Mouse (Mus musculus) NIH3T3 (cell line): Measurements from ENCODE around the gene Fstl5.
"Not testable (repeated sequence)": the region's sequence is repeated elsewhere in the genome, so short reads cannot be mapped to it uniquely, and the experiment has no call there.

Source experiments
- DNase-seq: peaks from one replicate; pipeline ENCODE4 v3.0.0-alpha.2; 2012; ENCODE audit warnings: low read depth

Gene Fstl5

DNA sequence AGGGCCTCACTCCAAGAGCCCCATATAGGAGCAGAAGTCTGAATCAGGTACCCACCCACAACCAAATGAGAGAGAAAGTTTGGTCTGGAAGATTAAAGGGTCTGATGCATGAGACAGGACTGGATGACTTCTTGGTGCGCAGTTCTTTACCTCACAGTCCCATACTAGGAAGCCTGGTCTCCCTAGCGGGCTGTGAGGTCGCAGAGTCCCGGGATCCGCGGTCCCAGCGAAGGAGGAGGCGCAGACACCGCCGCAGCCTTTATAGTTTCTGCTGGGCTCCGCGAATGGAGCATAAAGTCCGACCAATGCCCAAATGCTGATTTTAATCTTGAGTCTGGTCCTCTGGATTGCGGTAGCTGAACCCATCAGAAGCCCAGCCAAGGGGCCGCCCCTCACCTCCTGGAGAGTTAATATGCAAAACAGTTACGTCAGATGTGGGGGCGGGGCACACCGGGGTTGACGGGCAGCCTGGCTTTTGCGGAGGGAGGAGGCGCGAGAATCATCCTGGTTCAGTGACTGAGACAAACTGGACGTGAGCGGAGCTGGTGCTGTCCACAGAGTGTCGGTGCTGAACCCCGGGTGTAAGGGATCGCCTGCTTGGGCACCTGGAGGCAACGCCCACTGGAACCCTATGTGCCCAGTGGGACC lies at the start of gene Fstl5:
Gene Fstl5, plus strand, starts transcription at position 211 of the 648 bp plus-strand sequence.
- DNase-seq: peak; percentile 46

- DNase-seq: no peak
Measured at GRCm38 (mm10) chr3:76025523-76025922, 48.5 kb upstream of the Fstl5 start.

DNA sequence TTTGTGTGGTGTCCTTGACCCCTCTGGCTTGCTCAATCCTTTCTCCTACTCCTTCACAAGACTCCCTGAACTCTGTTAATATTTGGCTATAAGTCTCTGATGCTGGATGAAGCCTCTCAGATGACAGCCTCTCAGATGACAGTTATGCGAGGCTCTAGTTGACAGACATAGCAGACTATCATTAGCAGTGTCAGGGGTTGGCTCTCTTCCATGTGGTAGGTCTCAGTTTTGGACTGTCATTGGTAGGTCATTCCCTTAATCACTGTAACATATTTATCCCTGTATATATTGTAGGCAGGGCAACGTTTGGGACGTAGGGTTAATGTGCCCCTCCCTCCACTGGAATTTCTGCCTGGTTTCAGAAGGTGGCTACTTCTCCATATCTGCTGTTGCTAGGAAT lies 22.9 kb upstream of the Fstl5 start:
- no peak for DNase-seq

GRCm38 (mm10) chr3:76061996-76062395 lies 12.1 kb upstream of the Fstl5 start:
- DNase-seq: no peak

- DNase-seq: peak; percentile 88
Measured at GRCm38 (mm10) chr3:76067920-76068319, 6.2 kb upstream of the Fstl5 start.

DNA sequence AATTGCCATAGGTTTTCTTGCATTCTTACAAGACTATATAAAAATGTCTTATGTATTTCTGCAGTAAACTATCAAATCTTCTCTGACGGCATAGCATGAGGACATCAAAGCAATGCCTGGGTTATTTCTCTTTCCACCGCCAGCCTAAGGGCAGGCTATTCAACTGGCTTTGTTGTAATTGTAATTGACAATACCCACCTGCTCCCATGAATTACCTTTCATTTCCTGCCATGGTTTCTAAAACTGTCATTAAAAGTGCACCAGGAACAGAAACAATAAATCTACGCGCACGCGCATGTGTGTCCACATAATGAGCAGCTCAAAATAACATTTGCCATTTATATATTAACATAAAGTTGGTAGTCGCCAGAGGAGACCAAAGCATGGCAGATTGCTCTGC lies 1.2 kb upstream of the Fstl5 start:
- no peak for DNase-seq

DNA sequence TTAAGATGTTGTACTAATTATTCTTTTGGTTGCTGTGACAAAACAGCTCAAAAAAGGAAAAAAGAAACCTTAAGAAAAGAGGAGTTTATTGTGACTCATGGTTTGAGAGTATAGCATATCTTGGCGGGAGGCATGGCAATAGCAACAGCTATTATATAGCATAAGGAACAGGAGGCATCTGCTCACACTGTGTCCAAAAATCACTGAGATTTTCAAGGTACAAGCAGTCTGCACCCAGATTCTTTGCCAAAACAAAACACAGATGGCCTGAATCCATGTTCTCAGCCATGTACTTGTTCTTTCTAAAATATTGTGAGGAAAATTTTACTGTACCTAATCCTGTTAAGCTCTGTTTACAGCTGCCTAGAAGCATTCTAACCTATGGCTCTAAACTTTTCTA lies 66.4 kb downstream of the Fstl5 start:
- no peak for DNase-seq

DNA sequence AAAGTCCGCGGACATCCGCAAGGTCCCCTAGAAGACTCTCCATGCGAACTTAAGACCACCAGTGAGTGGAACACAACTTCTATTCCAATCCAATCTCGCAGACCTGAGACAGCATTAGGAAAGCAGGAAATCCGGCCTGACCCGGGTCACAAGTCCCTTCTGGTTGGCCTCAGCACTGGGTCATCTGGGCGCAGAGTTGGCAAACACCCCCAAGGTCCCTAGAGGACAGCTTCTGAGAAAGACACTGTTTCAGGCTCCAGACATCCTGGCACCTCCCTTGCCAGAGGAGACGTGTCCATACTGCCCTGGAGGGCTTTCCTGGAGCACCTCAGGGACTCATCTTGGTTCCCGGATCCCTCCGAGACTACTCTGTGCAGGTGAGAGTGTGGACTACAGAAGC lies 73.8 kb downstream of the Fstl5 start:
- no peak for DNase-seq

DNA sequence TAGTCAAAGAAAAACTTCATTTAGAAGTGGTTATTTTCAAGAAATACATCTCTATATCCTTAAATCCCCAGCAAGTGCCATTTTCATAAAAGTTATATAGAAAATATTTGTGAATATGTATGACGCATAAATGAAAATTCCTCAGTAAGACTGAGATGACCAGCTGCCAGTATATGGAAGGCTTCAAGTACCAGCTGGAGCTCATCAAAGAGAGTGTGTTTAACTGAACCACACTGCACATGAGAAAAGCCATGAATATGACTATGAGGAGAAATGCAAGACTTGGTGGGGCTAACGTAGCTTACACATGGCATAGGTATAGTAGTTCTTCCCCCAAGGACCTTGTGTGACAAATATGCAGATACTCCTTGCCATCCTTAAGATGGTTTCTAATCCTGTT lies 164.8 kb downstream of the Fstl5 start:
- DNase-seq: no peak

GRCm38 (mm10) chr3:76251385-76251784 lies 177.3 kb downstream of the Fstl5 start:
- no peak for DNase-seq

DNA sequence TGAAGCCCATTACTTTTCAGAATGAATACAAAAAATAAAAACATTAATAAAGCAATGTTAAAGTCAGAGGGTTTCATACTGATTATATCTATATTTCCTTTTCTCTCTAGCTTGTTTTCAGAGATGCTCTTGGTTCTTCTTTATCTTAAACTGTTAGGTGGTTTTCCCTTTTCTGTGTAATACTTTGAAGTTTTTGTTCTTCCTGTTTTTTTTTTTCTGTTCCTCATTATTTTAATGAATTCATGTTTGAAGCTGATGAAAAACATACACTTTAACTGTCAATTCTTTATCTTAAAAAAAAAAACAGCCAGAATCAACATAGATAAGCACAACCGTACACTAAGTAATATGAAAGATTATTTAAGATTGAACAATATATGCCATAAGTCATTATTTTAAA lies 218.9 kb downstream of the Fstl5 start:
- DNase-seq: no peak

GRCm38 (mm10) chr3:76294394-76294793 lies 220.3 kb downstream of the Fstl5 start:
- no peak for DNase-seq

DNA sequence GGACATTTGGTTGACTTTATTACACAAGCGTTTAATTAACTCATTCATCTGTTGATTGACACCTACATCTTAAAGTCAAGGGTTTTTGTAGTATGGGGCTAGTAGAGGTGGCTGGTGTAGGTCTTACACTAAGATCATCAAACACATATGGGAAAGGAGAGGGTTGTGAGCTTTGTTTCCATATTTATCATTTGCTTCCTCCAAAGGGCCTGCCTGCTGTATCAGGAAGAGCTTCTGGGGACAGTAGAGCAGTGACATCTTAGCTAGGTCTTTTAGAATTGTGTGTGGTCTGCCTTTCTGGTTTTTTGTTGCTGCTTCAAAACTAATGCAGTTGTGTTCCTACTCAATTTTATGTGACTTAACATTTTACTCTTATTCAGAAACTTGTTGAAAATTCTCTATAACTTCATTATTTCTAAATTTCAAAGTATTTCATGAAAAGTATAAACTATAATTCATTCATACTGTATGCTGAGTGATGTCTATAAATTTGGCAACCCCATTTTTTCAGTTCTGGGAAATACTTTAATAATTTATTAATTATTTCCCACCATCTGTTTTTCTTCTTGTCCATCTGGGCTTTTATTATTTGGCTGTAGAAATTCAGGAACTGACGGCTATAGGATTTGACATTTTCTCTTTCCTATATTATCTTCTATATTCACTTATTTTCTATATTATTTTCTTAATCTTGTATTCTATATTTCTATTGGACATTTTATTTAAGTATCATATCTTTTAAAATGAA lies 227.1 kb downstream of the Fstl5 start:
- no peak for DNase-seq

DNA sequence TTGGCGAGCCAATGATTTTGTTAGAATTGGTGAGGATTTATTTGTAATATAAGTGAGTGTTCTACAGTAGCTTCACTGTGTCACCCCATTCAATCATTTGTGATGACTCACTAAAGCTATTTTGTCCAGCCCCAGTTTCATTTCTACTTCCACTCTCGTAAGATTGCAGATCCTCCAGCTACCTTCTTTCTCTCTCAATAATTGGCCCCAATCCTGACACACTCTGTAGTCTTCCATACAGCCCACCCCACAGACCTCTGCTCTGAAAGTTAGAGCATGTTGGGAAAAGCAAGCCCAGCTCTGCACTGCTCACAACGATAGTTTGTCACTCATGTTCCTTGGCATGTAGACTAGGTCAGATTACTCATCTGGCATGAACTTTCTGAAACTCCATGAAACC lies 242.9 kb downstream of the Fstl5 start:
- no peak for DNase-seq

DNA sequence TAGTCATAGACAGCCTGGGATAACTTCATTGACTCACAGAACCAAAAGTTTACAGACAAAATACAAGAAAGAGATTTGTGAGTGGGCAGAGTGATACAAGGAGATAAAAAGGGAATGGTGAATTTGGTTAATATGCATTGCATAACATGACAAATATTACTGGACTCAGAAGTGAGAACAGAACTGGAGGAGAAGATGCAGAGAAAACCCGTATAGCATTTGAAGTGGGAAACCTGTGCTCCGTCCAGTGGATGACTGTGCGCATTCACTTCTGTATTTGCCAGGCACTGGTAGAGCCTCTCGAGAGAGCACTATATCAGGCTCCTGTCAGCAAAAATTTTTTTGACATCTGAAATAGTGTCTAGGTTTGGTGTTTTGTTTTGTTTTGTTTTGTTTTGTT lies 245.5 kb downstream of the Fstl5 start:
- no peak for DNase-seq

- DNase-seq: no peak
Measured at GRCm38 (mm10) chr3:76322431-76322830, 248.4 kb downstream of the Fstl5 start.

- DNase-seq: no peak
Measured at GRCm38 (mm10) chr3:76336922-76337321, 262.9 kb downstream of the Fstl5 start.

GRCm38 (mm10) chr3:76367000-76367399 lies 292.9 kb downstream of the Fstl5 start:
- no peak for DNase-seq

GRCm38 (mm10) chr3:76369910-76370309 lies 295.8 kb downstream of the Fstl5 start:
- no peak for DNase-seq

- DNase-seq: peak; percentile 3
Measured at GRCm38 (mm10) chr3:76428775-76429372, 354.8 kb downstream of the Fstl5 start.

DNA sequence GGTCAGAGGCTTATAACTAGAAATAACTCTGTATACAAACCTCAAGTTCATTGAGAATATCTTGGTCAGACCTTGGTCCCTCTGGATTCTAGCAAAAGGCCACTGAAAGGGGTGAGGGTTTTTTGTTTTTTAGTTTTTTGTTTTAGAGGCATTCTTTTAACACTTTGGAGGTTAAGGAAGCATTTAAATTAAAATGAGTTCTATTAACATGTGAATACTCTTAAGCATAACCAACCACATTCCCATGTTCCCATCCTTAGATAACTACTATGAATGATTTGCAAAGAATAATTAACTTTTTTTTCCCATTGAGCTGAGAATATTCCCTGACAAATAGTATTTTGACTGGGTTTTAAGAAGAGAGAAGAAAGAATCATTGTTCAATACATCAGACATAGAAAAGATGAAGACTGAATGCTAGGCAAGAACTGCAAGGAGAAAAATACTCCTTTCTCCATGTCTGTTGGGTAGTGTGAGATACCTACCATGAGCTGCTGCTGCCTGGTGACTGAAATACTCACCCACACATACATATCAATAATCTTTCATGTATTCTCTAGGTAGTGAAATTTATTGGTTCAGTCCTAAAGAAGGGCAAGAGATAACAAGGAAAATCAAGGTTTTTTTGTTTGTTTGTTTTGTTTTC lies 393.3 kb downstream of the Fstl5 start:
- no peak for DNase-seq

- no peak for DNase-seq
Measured at GRCm38 (mm10) chr3:76468147-76468546, 394.1 kb downstream of the Fstl5 start.

GRCm38 (mm10) chr3:76507891-76508290 lies 433.8 kb downstream of the Fstl5 start:
- not testable (repeated sequence) for DNase-seq
